Mouse (Mus musculus): ENCODE measurements around the gene Cmklr1.

- TF ChIP-seq POLR2A (IDR thresholded peaks at IDR 0.05; ENCODE audit: borderline replicate concordance, low read depth, low read length), result no peak
- TF ChIP-seq CTCF (IDR thresholded peaks at IDR 0.05; ENCODE audit: low read depth, low read length), result no peak
These were observed 31.5 kb downstream of the Cmklr1 start for GRCm38 (mm10) chr5:113618716-113619115.

Measured in bone marrow macrophage, adult 2 months (primary cell).